Mouse (Mus musculus): ENCODE measurements around the gene Cx3cr1.

DNA sequence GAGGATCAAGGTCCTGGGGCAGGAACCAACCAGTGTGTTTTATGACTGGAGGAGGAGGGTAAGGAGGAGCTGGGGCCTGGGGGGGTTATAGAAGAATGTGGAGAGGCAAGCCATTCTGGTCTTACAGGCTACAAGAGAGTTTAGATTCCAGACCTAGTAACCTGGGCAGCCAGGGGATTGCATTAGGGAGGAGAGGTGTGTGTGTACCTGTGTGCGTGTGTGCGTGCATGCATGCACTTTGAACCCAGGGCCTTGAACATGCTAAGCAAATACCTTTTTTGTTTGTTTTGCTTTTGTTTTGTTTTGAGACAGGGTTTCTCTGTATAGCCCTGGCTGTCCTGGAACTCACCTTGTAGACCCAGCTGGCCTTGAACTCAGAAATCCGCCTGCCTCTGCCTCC, 59.8 kb downstream of the Cx3cr1 start:
- TF ChIP-seq CTCF (IDR thresholded peaks at IDR 0.05; ENCODE audit: extremely low read depth, insufficient read length, insufficient replicate concordance, low read depth, low read length) (no peak), POLR2A (IDR thresholded peaks at IDR 0.05; ENCODE audit: low read depth, low read length) (no peak)

Data from small intestine, adult 2 months (tissue).